Mouse (Mus musculus) C3H10T1/2 (cell line): Measurements from ENCODE around the gene Olfr224. TPM values are rescaled to one million over a fixed set of nuclear protein-coding genes. Genes with fewer than 3 reads are reported as not detected.

Experiments used
- polyA plus RNA-seq, 2 experiments: library from polyadenylated mRNA; unstranded; fragments of >200 nt; fragmentation: generic; extraction: Trizol; gene quantifications; one replicate each; pipeline ENCODE4 v1.2.1; 2012; ENCODE audit warnings: missing spikeins in 2 of 2

The Olfr224 gene
- not detected for polyA plus RNA-seq

DNA sequence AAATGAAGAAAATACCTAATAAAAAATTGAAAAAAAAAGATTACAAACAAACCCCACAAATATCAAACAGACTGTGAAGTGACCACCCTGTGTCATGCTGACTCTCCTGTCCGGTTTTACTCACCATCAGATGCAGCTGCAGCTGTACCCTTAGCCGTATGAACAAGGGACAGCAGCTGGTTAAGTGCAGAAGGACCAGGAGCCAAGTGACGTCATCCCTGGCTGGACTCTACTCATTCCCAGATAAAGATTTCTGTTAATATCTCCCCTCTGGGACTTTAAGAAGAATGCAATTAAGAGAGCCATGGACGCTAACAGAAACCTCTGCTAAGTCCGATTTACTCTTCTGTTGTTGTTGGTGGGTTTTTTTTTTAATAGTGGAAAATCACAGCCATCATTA lies at the start of gene Olfr224:
Olfr224 (minus strand) TSS at position 149 of the 400 bp plus-strand sequence.

DNA sequence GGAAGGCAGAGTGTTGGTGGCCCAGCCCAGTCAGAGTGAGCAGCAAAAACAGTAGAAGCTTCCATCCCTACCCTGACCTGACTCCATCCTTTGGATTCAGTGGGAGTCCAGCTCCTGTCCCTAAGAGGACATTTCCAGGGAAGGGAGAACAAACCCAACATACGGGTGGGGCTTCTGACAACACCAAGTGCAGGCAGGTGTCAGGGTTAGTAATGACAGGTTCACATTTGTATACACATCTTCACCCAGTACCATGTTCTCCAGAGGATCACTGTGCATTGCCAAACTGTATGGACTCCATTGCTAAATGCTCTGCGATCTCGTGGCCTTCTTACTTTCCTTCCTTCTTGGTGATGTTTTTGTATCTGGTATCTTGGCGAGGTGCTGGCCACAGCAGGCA lies 45.6 kb upstream of the Olfr224 start, which contains the start of gene 2210407C18Rik:
2210407C18Rik (minus strand) TSS at position 101 of the 400 bp plus-strand sequence.

DNA sequence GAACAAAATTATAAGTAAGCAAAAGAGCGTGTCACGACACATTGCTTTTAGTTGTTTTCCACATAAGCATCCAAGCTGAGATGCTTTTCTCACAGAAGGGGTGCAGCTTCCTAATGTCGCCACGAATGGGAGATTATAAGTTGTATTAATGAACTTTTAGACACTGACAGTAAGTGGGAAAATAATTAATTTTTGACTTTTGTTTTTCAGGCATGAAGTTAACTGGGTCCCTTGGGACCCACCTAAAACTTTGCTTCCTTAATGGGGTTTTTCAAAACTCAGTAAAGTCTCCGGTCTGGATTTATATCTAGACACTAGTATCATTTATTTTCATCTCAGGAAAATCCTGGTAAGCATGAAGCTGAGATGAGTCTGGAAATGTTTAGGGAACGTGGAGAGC lies 24.5 kb upstream of the Olfr224 start, which contains the start of gene Olfr324:
Olfr324 (plus strand) TSS at position 301 of the 400 bp plus-strand sequence.

DNA sequence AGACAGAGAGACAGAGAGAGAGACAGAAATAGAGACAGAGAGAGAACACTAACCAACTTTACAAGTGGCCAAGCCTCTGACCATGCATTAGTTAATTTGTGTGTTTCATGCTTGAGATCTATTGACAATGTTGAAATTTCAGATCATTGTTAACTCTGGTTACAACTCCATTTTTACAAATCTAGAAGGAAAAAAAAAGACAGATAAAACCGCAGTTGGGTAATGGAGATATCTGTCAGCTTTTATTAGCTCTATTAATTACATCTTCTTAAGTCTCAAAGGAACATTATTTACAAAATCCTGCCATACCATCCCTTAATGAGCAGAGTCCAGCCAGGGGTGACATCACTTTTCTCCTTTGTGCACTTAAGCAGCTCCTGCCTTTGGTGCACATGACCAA lies 7.1 kb upstream of the Olfr224 start, which contains the start of gene Olfr325:
Olfr325 (plus strand) TSS at position 301 of the 400 bp plus-strand sequence.

DNA sequence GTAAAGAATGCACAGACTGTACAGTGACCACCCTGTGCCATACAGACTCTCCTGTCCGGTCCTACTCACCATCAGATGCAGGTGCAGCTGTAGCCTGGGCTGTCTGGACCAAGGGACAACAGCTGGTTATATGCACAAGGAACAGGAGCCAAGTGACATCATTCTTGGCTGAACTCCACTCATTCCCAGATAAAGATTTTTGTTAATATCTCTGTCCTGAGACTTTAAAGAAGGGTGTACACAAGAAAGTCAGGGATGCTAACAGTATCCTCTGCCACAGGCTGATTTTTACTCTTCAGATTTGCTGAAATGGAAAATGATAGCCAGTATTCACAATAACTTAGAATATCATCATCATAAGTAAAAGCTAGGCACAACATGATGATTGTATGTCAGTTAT lies 14.8 kb downstream of the Olfr224 start, which contains the start of gene Olfr328:
Olfr328 (minus strand) TSS at position 101 of the 400 bp plus-strand sequence.

DNA sequence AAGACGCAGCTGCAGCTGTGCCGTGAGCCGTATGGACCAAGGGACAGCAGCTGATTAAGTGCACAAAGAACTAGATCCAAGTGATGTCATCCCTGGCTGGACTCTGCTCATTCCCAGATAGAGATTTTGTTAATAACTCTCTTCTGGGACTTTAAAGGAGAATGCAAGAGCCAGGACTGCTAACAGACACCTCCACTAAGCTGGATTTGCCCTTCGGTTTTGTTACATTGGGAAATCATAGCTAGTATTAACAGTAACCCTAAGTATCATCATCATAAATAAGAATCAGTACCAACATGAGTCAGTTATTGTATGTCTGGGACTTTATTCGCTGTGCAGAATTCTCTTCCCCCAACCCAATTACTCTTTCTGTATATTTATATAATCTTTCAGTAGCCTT lies 24.0 kb downstream of the Olfr224 start, which contains the start of gene Olfr329-ps:
Olfr329-ps (minus strand) TSS at position 101 of the 400 bp plus-strand sequence.

DNA sequence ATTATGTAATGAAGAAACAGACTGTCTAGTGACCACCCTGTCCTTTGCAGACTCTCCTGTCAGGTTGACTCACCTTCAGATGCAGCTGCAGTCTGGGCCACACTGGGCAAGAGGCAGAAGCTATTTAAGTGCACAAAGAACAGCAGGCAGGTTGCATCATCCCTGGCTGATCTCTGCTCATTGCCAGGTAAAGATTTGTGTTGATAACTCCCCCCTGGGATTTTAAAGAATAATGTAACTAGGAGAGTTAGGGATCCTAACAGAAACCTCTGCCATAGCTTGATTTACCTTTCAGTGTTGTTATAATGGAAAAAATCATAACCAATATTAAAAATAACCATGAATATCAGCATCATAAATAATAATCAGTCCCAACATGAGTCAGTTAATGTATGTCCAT lies 35.6 kb downstream of the Olfr224 start, which contains the start of gene Olfr330:
Olfr330 (minus strand) TSS at position 101 of the 400 bp plus-strand sequence.

Other genes starting within 250 kb of the Olfr224 start
- gene Zfp672, start 240.2 kb downstream of the Olfr224 start, polyA plus RNA-seq, result 10 to 100 TPM; 15.1 to 17.3 TPM
- gene Sh3bp5l, start 239.8 kb downstream of the Olfr224 start, polyA plus RNA-seq, result 10 to 100 TPM; 17.9 to 33.6 TPM
- not detected for gene Lypd8, start 191.5 kb downstream of the Olfr224 start, polyA plus RNA-seq
- not detected for gene 1810065E05Rik, start 149.4 kb downstream of the Olfr224 start, polyA plus RNA-seq
- not detected for gene Gm12253, start 138.0 kb downstream of the Olfr224 start, polyA plus RNA-seq
- not detected for gene Lypd9, start 117.6 kb downstream of the Olfr224 start, polyA plus RNA-seq
- not detected for gene Olfr30, start 108.3 kb downstream of the Olfr224 start, polyA plus RNA-seq
- gene Olfr332, start 78.0 kb downstream of the Olfr224 start, polyA plus RNA-seq, result not detected
- not detected for gene Olfr331, start 68.0 kb downstream of the Olfr224 start, polyA plus RNA-seq
- not detected for gene Olfr330, start 35.7 kb downstream of the Olfr224 start, polyA plus RNA-seq
- not detected for gene Olfr329-ps, start 24.1 kb downstream of the Olfr224 start, polyA plus RNA-seq
- not detected for gene Olfr328, start 14.9 kb downstream of the Olfr224 start, polyA plus RNA-seq
- not detected for gene Olfr325, start 7.2 kb upstream of the Olfr224 start, polyA plus RNA-seq
- not detected for gene Olfr324, start 24.6 kb upstream of the Olfr224 start, polyA plus RNA-seq
- not detected for gene 2210407C18Rik, start 45.5 kb upstream of the Olfr224 start, polyA plus RNA-seq
- not detected for gene Olfr323, start 59.9 kb upstream of the Olfr224 start, polyA plus RNA-seq
- gene Trim58, start 69.9 kb upstream of the Olfr224 start, polyA plus RNA-seq, result not detected
- gene Olfr322, start 88.2 kb upstream of the Olfr224 start, polyA plus RNA-seq, result not detected
- not detected for gene Olfr320, start 110.5 kb upstream of the Olfr224 start, polyA plus RNA-seq
- gene Olfr319, start 128.6 kb upstream of the Olfr224 start, polyA plus RNA-seq, result not detected
- gene Olfr318, start 153.5 kb upstream of the Olfr224 start, polyA plus RNA-seq, result not detected
- not detected for gene Olfr317, start 168.7 kb upstream of the Olfr224 start, polyA plus RNA-seq
- gene Olfr316, start 182.2 kb upstream of the Olfr224 start, polyA plus RNA-seq, result not detected
- gene Olfr315, start 202.6 kb upstream of the Olfr224 start, polyA plus RNA-seq, result not detected
- gene Olfr314, start 212.4 kb upstream of the Olfr224 start, polyA plus RNA-seq, result not detected
- not detected for gene Fam183b, start 231.4 kb upstream of the Olfr224 start, polyA plus RNA-seq
- not detected for gene Olfr313, start 244.4 kb upstream of the Olfr224 start, polyA plus RNA-seq